Mouse (Mus musculus): ENCODE results near the gene Olfr1474. TPM values are rescaled to one million over a fixed set of nuclear protein-coding genes. Genes with fewer than 3 reads are reported as not detected.
"Not testable (repeated sequence)": the region's sequence is repeated elsewhere in the genome, so short reads cannot be mapped to it uniquely, and the experiment has no call there.

Gene Olfr1474
- total RNA-seq (2014; rRNA removed) (not detected in 2 replicates), polyA plus RNA-seq (2015; fragmentation: Nextera tagmentation; extraction: Ambion mirVana) (not detected in 2 replicates)

- not testable (repeated sequence) for DNase-seq; H3K27me3 ChIP-seq (ENCODE audit: insufficient read depth, low read length); ATAC-seq; H3K9ac ChIP-seq; H3K36me3 ChIP-seq (ENCODE audit: insufficient read depth); H3K4me2 ChIP-seq (ENCODE audit: low read depth); H3K4me3 ChIP-seq (ENCODE audit: low read depth, low read length); H3K27ac ChIP-seq (ENCODE audit: low read depth, low read length); H3K4me1 ChIP-seq (ENCODE audit: insufficient read depth); H3K9me3 ChIP-seq (ENCODE audit: low read length)
- WGBS = 80% methylated on average over 4 of the region's 4 CpGs
Observed at GRCm38 (mm10) chr19:13469265-13469664, at the start of gene Olfr1474. TSS of gene Olfr1474 (plus strand) at chr19:13469565.

DNA sequence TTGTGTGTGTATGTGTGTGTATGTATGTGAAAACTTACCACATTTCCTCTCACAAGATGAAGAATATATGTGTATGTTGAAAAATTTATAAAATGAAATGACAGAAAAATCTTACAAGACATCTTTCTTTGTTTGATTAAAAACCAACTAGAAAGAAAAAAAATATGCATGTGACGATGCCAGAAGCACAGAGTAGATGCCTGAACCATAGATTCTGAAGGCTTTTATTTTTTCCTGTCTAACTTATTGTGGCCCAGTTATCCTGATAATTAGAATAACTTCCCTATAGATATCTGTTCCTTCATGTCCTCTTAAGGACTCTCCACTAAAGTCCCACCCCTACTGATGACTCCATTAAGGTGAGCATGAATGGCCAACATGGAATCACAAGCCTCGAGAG lies 26.3 kb upstream of the Olfr1474 start, which contains the start of gene Olfr1471:
Olfr1471 (plus strand) TSS at position 301 of the 400 bp plus-strand sequence.
- not testable (repeated sequence) for ATAC-seq; H3K27ac ChIP-seq (ENCODE audit: low read depth, low read length); DNase-seq; H3K27me3 ChIP-seq (ENCODE audit: insufficient read depth, low read length); H3K4me2 ChIP-seq (ENCODE audit: low read depth); H3K9me3 ChIP-seq (ENCODE audit: low read length); H3K9ac ChIP-seq; H3K4me3 ChIP-seq (ENCODE audit: low read depth, low read length); H3K4me1 ChIP-seq (ENCODE audit: insufficient read depth); H3K36me3 ChIP-seq (ENCODE audit: insufficient read depth)
- 73% methylated on average over 2 of the region's 2 CpGs for WGBS

- no peak for ATAC-seq
- Histone ChIP-seq H3K36me3 (ENCODE audit: insufficient read depth) (no peaks in the 10 kb centered on the region), H3K9me3 (ENCODE audit: low read length) (no peaks in the 10 kb centered on the region), H3K4me1 (ENCODE audit: insufficient read depth) (no peaks in the 10 kb centered on the region), H3K27ac (ENCODE audit: low read depth, low read length) (no peak within 1 kb of the TSS), H3K27me3 (ENCODE audit: insufficient read depth, low read length) (no peaks in the 10 kb centered on the region), H3K4me3 (ENCODE audit: low read depth, low read length) (no peak within 1 kb of the TSS), H3K4me2 (ENCODE audit: low read depth) (no peak within 1 kb of the TSS), H3K9ac (no peak within 1 kb of the TSS)
- 70% methylated on average over 1 of the region's 1 CpGs for WGBS
- no peak for TF ChIP-seq CTCF (IDR thresholded peaks at IDR 0.05; ENCODE audit: low read depth)
- DNase-seq = no peak
Observed at GRCm38 (mm10) chr19:13455986-13456385, 13.4 kb upstream of the Olfr1474 start, which contains the start of gene Olfr1472. TSS of gene Olfr1472 (minus strand) at chr19:13456086.

DNA sequence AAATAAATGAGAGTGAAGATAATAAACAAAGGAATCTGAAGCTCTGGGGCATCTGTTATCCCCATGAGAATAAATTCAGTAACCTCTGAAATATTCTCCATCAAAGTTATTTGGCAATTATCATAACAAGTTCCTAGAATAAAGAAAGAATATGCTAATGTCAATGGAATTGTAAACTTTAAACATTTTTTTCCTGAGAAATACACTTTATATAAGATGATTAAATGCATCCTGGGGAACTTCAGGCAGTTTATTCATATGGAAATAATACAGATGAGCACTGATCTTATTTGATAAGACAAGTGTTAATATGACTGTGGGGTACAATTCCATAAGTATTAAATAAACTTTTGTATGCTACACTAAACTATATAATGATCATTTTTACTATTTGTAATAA lies 10.7 kb downstream of the Olfr1474 start, which contains the start of gene Olfr1475:
Olfr1475 (minus strand) TSS at position 101 of the 400 bp plus-strand sequence.
- H3K36me3 ChIP-seq (ENCODE audit: insufficient read depth) = no peaks in the 10 kb centered on the region
- no peak within 1 kb of the TSS for H3K4me3 ChIP-seq (ENCODE audit: low read depth, low read length)
- ATAC-seq = no peak
- no peaks in the 10 kb centered on the region for H3K4me1 ChIP-seq (ENCODE audit: insufficient read depth)
- no peak within 1 kb of the TSS for H3K9ac ChIP-seq
- no peak within 1 kb of the TSS for H3K27ac ChIP-seq (ENCODE audit: low read depth, low read length)
- no peak within 1 kb of the TSS for H3K4me2 ChIP-seq (ENCODE audit: low read depth)
- H3K27me3 ChIP-seq (ENCODE audit: insufficient read depth, low read length) = no peaks in the 10 kb centered on the region
- H3K9me3 ChIP-seq (ENCODE audit: low read length) = no peaks in the 10 kb centered on the region
- no peak for TF ChIP-seq CTCF (IDR thresholded peaks at IDR 0.05; ENCODE audit: low read depth)
- DNase-seq = no peak

- ATAC-seq (no peak), DNase-seq (no peak)
- 77% methylated on average over 3 of the region's 3 CpGs for WGBS
- Histone ChIP-seq H3K4me2 (ENCODE audit: low read depth) (no peak within 1 kb of the TSS), H3K9me3 (ENCODE audit: low read length) (no peaks in the 10 kb centered on the region), H3K9ac (no peak within 1 kb of the TSS), H3K4me1 (ENCODE audit: insufficient read depth) (no peaks in the 10 kb centered on the region), H3K27ac (ENCODE audit: low read depth, low read length) (no peak within 1 kb of the TSS), H3K36me3 (ENCODE audit: insufficient read depth) (no peaks in the 10 kb centered on the region), H3K4me3 (ENCODE audit: low read depth, low read length) (no peak within 1 kb of the TSS), H3K27me3 (ENCODE audit: insufficient read depth, low read length) (no peaks in the 10 kb centered on the region)
- no peak for TF ChIP-seq CTCF (IDR thresholded peaks at IDR 0.05; ENCODE audit: low read depth)
Observed at GRCm38 (mm10) chr19:13500246-13500645, 30.9 kb downstream of the Olfr1474 start, which contains the start of gene Olfr1477. TSS of gene Olfr1477 (plus strand) at chr19:13500546.

Other genes starting within 250 kb of the Olfr1474 start
- gene Olfr1463, start 238.2 kb upstream of the Olfr1474 start, total RNA-seq (2014; rRNA removed) = not detected in 2 replicates
- gene Olfr1463, start 238.2 kb upstream of the Olfr1474 start, polyA plus RNA-seq (2015; fragmentation: Nextera tagmentation; extraction: Ambion mirVana) = not detected in 2 replicates
- not detected in 2 replicates for gene Olfr1465, start 154.0 kb upstream of the Olfr1474 start, total RNA-seq (2014; rRNA removed)
- gene Olfr1465, start 154.0 kb upstream of the Olfr1474 start, polyA plus RNA-seq (2015; fragmentation: Nextera tagmentation; extraction: Ambion mirVana) = not detected in 2 replicates
- not detected in 2 replicates for gene Olfr1466, start 130.7 kb upstream of the Olfr1474 start, total RNA-seq (2014; rRNA removed)
- gene Olfr1466, start 130.7 kb upstream of the Olfr1474 start, polyA plus RNA-seq (2015; fragmentation: Nextera tagmentation; extraction: Ambion mirVana) = not detected in 2 replicates
- gene Olfr1467, start 107.3 kb upstream of the Olfr1474 start, total RNA-seq (2014; rRNA removed) = not detected in 2 replicates
- gene Olfr1467, start 107.3 kb upstream of the Olfr1474 start, polyA plus RNA-seq (2015; fragmentation: Nextera tagmentation; extraction: Ambion mirVana) = not detected in 2 replicates
- not detected in 2 replicates for gene Olfr1469, start 61.7 kb upstream of the Olfr1474 start, total RNA-seq (2014; rRNA removed)
- gene Olfr1469, start 61.7 kb upstream of the Olfr1474 start, polyA plus RNA-seq (2015; fragmentation: Nextera tagmentation; extraction: Ambion mirVana) = not detected in 2 replicates
- gene Olfr1471, start 26.2 kb upstream of the Olfr1474 start, total RNA-seq (2014; rRNA removed) = not detected in 2 replicates
- not detected in 2 replicates for gene Olfr1471, start 26.2 kb upstream of the Olfr1474 start, polyA plus RNA-seq (2015; fragmentation: Nextera tagmentation; extraction: Ambion mirVana)
- gene Olfr1472, start 13.5 kb upstream of the Olfr1474 start, total RNA-seq (2014; rRNA removed) = not detected in 2 replicates
- gene Olfr1472, start 13.5 kb upstream of the Olfr1474 start, polyA plus RNA-seq (2015; fragmentation: Nextera tagmentation; extraction: Ambion mirVana) = not detected in 2 replicates
- gene Olfr1475, start 10.6 kb downstream of the Olfr1474 start, total RNA-seq (2014; rRNA removed) = not detected in 2 replicates
- gene Olfr1475, start 10.6 kb downstream of the Olfr1474 start, polyA plus RNA-seq (2015; fragmentation: Nextera tagmentation; extraction: Ambion mirVana) = not detected in 2 replicates
- gene Olfr1477, start 31.0 kb downstream of the Olfr1474 start, total RNA-seq (2014; rRNA removed) = not detected in 2 replicates
- not detected in 2 replicates for gene Olfr1477, start 31.0 kb downstream of the Olfr1474 start, polyA plus RNA-seq (2015; fragmentation: Nextera tagmentation; extraction: Ambion mirVana)
- not detected in 2 replicates for gene Olfr1480, start 58.3 kb downstream of the Olfr1474 start, total RNA-seq (2014; rRNA removed)
- not detected in 2 replicates for gene Olfr1480, start 58.3 kb downstream of the Olfr1474 start, polyA plus RNA-seq (2015; fragmentation: Nextera tagmentation; extraction: Ambion mirVana)
- not detected in 2 replicates for gene Olfr1484, start 113.9 kb downstream of the Olfr1474 start, total RNA-seq (2014; rRNA removed)
- gene Olfr1484, start 113.9 kb downstream of the Olfr1474 start, polyA plus RNA-seq (2015; fragmentation: Nextera tagmentation; extraction: Ambion mirVana) = not detected in 2 replicates
- gene Olfr1487, start 147.8 kb downstream of the Olfr1474 start, total RNA-seq (2014; rRNA removed) = not detected in 2 replicates
- gene Olfr1487, start 147.8 kb downstream of the Olfr1474 start, polyA plus RNA-seq (2015; fragmentation: Nextera tagmentation; extraction: Ambion mirVana) = not detected in 2 replicates
- gene Olfr1489, start 162.1 kb downstream of the Olfr1474 start, total RNA-seq (2014; rRNA removed) = not detected in 2 replicates
- gene Olfr1489, start 162.1 kb downstream of the Olfr1474 start, polyA plus RNA-seq (2015; fragmentation: Nextera tagmentation; extraction: Ambion mirVana) = not detected in 2 replicates
- not detected in 2 replicates for gene Olfr1490, start 181.5 kb downstream of the Olfr1474 start, total RNA-seq (2014; rRNA removed)
- gene Olfr1490, start 181.5 kb downstream of the Olfr1474 start, polyA plus RNA-seq (2015; fragmentation: Nextera tagmentation; extraction: Ambion mirVana) = not detected in 2 replicates
- not detected in 2 replicates for gene Olfr1491, start 227.7 kb downstream of the Olfr1474 start, total RNA-seq (2014; rRNA removed)
- gene Olfr1491, start 227.7 kb downstream of the Olfr1474 start, polyA plus RNA-seq (2015; fragmentation: Nextera tagmentation; extraction: Ambion mirVana) = not detected in 2 replicates